Mouse (Mus musculus) intestine, embryonic 14.5 days (tissue): Measurements from ENCODE around the gene Spata45. TPM values are rescaled to one million over a fixed set of nuclear protein-coding genes. Genes with fewer than 3 reads are reported as not detected.

ENCODE experiments used
- ATAC-seq: fragments of 200-750 bp; cut with Nextera tagmentation; replicated peaks from 2 replicates; pipeline ENCODE4 v1.8.0; 2017; ENCODE audit warnings: low read depth, moderate number of reproducible peaks, moderate TSS enrichment, moderate library complexity; ENCODE audit not compliant: low FRiP score, low TSS enrichment
- DNase-seq: peaks from one replicate; pipeline ENCODE4 v3.0.0-alpha.2; 2018; ENCODE audit warnings: low spot score
- H3K27ac ChIP-seq: fragments of 300-500 bp; sonication (generic); 2 replicates; pipeline ENCODE4 v1.5.1; 2014; ENCODE audit warnings: low read depth, mild to moderate bottlenecking, control low read depth
- H3K27me3 ChIP-seq: fragments of 300-500 bp; sonication (generic); replicated peaks from 2 replicates; pipeline ENCODE4 v1.6.1; 2014; ENCODE audit warnings: low read length, control low read depth; ENCODE audit not compliant: control insufficient read depth, insufficient read depth
- H3K36me3 ChIP-seq: fragments of 300-500 bp; sonication (generic); 2 replicates; pipeline ENCODE4 v1.6.1; 2014; ENCODE audit warnings: low read length, control low read depth; ENCODE audit not compliant: control insufficient read depth, insufficient read depth
- H3K4me1 ChIP-seq: fragments of 300-500 bp; sonication (generic); replicated peaks from 2 replicates; pipeline ENCODE4 v1.6.1; 2014; ENCODE audit warnings: low read length, control low read depth, mixed read lengths; ENCODE audit not compliant: control insufficient read depth, insufficient read depth
- H3K4me2 ChIP-seq: fragments of 300-500 bp; sonication (generic); 2 replicates; pipeline ENCODE4 v1.6.1; 2014; ENCODE audit warnings: low read length
- H3K4me3 ChIP-seq: fragments of 300-500 bp; sonication (generic); 2 replicates; pipeline ENCODE4 v1.5.1; 2014; ENCODE audit warnings: low read depth, low read length, control low read depth, mixed read lengths
- H3K9ac ChIP-seq: fragments of 300-500 bp; sonication (generic); 2 replicates; pipeline ENCODE4 v1.6.1; 2014; ENCODE audit warnings: mild to moderate bottlenecking, low read length
- H3K9me3 ChIP-seq: fragments of 300-500 bp; sonication (generic); 2 replicates; pipeline ENCODE4 v1.6.1; 2016; ENCODE audit warnings: low read length, control low read depth; ENCODE audit not compliant: control insufficient read depth
- WGBS: fragments of 180-500 bp; shearing (Covaris S2); extraction: QIAGEN DNeasy Blood & Tissue Kit; methylation state at CpG from one replicate; pipeline ENCODE4 v1.1.7; 2014; 5-methylcytosine and 5-hydroxymethylcytosine counted together
- polyA plus RNA-seq: library from polyadenylated mRNA; unstranded; fragments of >200 nt; fragmentation: Nextera tagmentation; extraction: Ambion mirVana; gene quantifications from 2 replicates; pipeline ENCODE4 v1.2.1, GENCODE M21; 2014

Gene Spata45
- not detected in 2 replicates for polyA plus RNA-seq

- DNase-seq (no peak), ATAC-seq (no peak)
- no peaks in the 10 kb centered on the region for H3K27me3 ChIP-seq
- H3K4me3 ChIP-seq = no peak within 1 kb of the TSS
- no peaks in the 10 kb centered on the region for H3K4me1 ChIP-seq
- WGBS = 70% methylated on average over 6 of the region's 6 CpGs
- no peak within 1 kb of the TSS for H3K27ac ChIP-seq
- H3K9ac ChIP-seq = no peak within 1 kb of the TSS
- no peaks in the 10 kb centered on the region for H3K36me3 ChIP-seq
- no peak within 1 kb of the TSS for H3K4me2 ChIP-seq
- H3K9me3 ChIP-seq = no peaks in the 10 kb centered on the region
Measured at GRCm38 (mm10) chr1:191036554-191037334, at the start of gene Spata45. Spata45 (plus strand) TSS chr1:191036639.

- 85% methylated on average over 9 of the region's 9 CpGs for WGBS
- Histone ChIP-seq H3K27ac (no peak overlapping the region), H3K27me3 (no peaks in the 10 kb centered on the region)
Measured at GRCm38 (mm10) chr1:190989437-190990082, 46.9 kb upstream of the Spata45 start.

GRCm38 (mm10) chr1:190995548-190995947 is 40.9 kb upstream of the Spata45 start:
- 78% methylated on average over 7 of the region's 7 CpGs for WGBS

More at GRCm38 (mm10) chr1:190989437-190990082, 46.9 kb upstream of the Spata45 start:
- Histone ChIP-seq H3K36me3 (no peaks in the 10 kb centered on the region), H3K9ac (no peak overlapping the region), H3K4me3 (no peak overlapping the region), H3K4me1 (no peaks in the 10 kb centered on the region), H3K9me3 (no peaks in the 10 kb centered on the region), H3K4me2 (no peak overlapping the region)
- ATAC-seq = no peak
- no peak for DNase-seq

GRCm38 (mm10) chr1:190996346-190996877 is 40.0 kb upstream of the Spata45 start:
- H3K27ac ChIP-seq = no peak overlapping the region
- no peak overlapping the region for H3K9ac ChIP-seq
- no peak overlapping the region for H3K4me2 ChIP-seq
- H3K36me3 ChIP-seq = no peaks in the 10 kb centered on the region
- DNase-seq (no peak), ATAC-seq (no peak)
- no peak overlapping the region for H3K4me3 ChIP-seq
- WGBS = 72% methylated on average over 6 of the region's 6 CpGs
- H3K4me1 ChIP-seq = no peaks in the 10 kb centered on the region
- H3K9me3 ChIP-seq = peaks cover 3% of the 10 kb centered on the region; the same call in 1 of the 2 replicates
- H3K27me3 ChIP-seq = no peaks in the 10 kb centered on the region

More at GRCm38 (mm10) chr1:190995548-190995947, 40.9 kb upstream of the Spata45 start:
- no peak for ATAC-seq
- Histone ChIP-seq H3K27ac (no peak overlapping the region), H3K36me3 (no peaks in the 10 kb centered on the region), H3K27me3 (no peaks in the 10 kb centered on the region), H3K4me2 (no peak overlapping the region), H3K9ac (no peak overlapping the region), H3K4me1 (no peaks in the 10 kb centered on the region), H3K4me3 (no peak overlapping the region), H3K9me3 (peaks cover 3% of the 10 kb centered on the region; the same call in 1 of the 2 replicates)
- no peak for DNase-seq

GRCm38 (mm10) chr1:190998027-190998426 is 38.4 kb upstream of the Spata45 start:
- no peak overlapping the region for H3K27ac ChIP-seq
- ATAC-seq = no peak
- no peaks in the 10 kb centered on the region for H3K36me3 ChIP-seq
- 71% methylated on average over 1 of the region's 1 CpGs for WGBS
- H3K4me2 ChIP-seq = no peak overlapping the region
- no peak overlapping the region for H3K4me3 ChIP-seq
- H3K9me3 ChIP-seq = peaks cover 3% of the 10 kb centered on the region; the same call in 1 of the 2 replicates
- H3K4me1 ChIP-seq = no peaks in the 10 kb centered on the region
- no peak for DNase-seq
- H3K9ac ChIP-seq = no peak overlapping the region
- H3K27me3 ChIP-seq = no peaks in the 10 kb centered on the region

- H3K27ac ChIP-seq = no peak overlapping the region
- 78% methylated on average over 3 of the region's 3 CpGs for WGBS
- H3K4me1 ChIP-seq = no peaks in the 10 kb centered on the region
- ATAC-seq (no peak), DNase-seq (no peak)
- H3K36me3 ChIP-seq = peaks cover 9% of the 10 kb centered on the region; the same call in 1 of the 2 replicates
- H3K27me3 ChIP-seq = no peaks in the 10 kb centered on the region
- no peak overlapping the region for H3K4me2 ChIP-seq
- no peak overlapping the region for H3K4me3 ChIP-seq
- peaks cover 3% of the 10 kb centered on the region; the same call in 1 of the 2 replicates for H3K9me3 ChIP-seq
- H3K9ac ChIP-seq = no peak overlapping the region
Measured at GRCm38 (mm10) chr1:191000686-191001085, 35.8 kb upstream of the Spata45 start.

- Histone ChIP-seq H3K4me1 (no peaks in the 10 kb centered on the region), H3K4me2 (no peak overlapping the region), H3K27me3 (no peaks in the 10 kb centered on the region), H3K9ac (no peak overlapping the region), H3K27ac (no peak overlapping the region), H3K4me3 (no peak overlapping the region), H3K9me3 (peaks cover 3% of the 10 kb centered on the region; the same call in 1 of the 2 replicates), H3K36me3 (peaks cover 17% of the 10 kb centered on the region)
- WGBS = 70% methylated on average over 6 of the region's 6 CpGs
- DNase-seq (no peak), ATAC-seq (no peak)
Measured at GRCm38 (mm10) chr1:191002201-191002600, 34.2 kb upstream of the Spata45 start.

GRCm38 (mm10) chr1:191008707-191009106 is 27.7 kb upstream of the Spata45 start:
- H3K9me3 ChIP-seq = no peaks in the 10 kb centered on the region
- ATAC-seq = no peak
- H3K4me3 ChIP-seq = no peak overlapping the region
- H3K4me2 ChIP-seq = no peak overlapping the region
- peaks cover 72% of the 10 kb centered on the region for H3K36me3 ChIP-seq
- no peaks in the 10 kb centered on the region for H3K27me3 ChIP-seq
- no peak overlapping the region for H3K9ac ChIP-seq
- no peaks in the 10 kb centered on the region for H3K4me1 ChIP-seq
- no peak for DNase-seq
- WGBS = 98% methylated on average over 5 of the region's 5 CpGs
- H3K27ac ChIP-seq = no peak overlapping the region
